Mouse (Mus musculus) heart, postnatal 0 days (tissue): ENCODE data around the gene Srprb. TPM values are rescaled to one million over a fixed set of nuclear protein-coding genes. Genes with fewer than 3 reads are reported as not detected.
A peak's percentile ranks its signal among the peaks of the same experiment; 100 is the strongest.

Experiments used
- ATAC-seq: fragments of 200-750 bp; cut with Nextera tagmentation; 2 replicates; pipeline ENCODE4 v1.8.0; 2017; ENCODE audit warnings: low read depth, moderate number of reproducible peaks, moderate library complexity; ENCODE audit not compliant: insufficient read depth
- DNase-seq: peaks from one replicate; pipeline ENCODE4 v3.0.0-alpha.2; 2016; ENCODE audit warnings: low spot score
- H3K27ac ChIP-seq: fragments of 300-500 bp; sonication (generic); 2 replicates; pipeline ENCODE4 v1.5.1; 2014; ENCODE audit warnings: low read depth, mild to moderate bottlenecking
- H3K27me3 ChIP-seq: fragments of 300-500 bp; sonication (generic); 2 replicates; pipeline ENCODE4 v1.6.1; 2014; ENCODE audit warnings: low read length, mixed read lengths; ENCODE audit not compliant: control insufficient read depth, insufficient read depth
- H3K36me3 ChIP-seq: fragments of 300-500 bp; sonication (generic); replicated peaks from 2 replicates; pipeline ENCODE4 v1.6.1; 2014; ENCODE audit warnings: low read length, mixed read lengths; ENCODE audit not compliant: control insufficient read depth, insufficient read depth
- H3K4me1 ChIP-seq: fragments of 300-500 bp; sonication (generic); 2 replicates; pipeline ENCODE4 v1.6.1; 2014; ENCODE audit warnings: antibody characterized with exemption; ENCODE audit not compliant: control insufficient read depth, insufficient read depth
- H3K4me2 ChIP-seq: fragments of 300-500 bp; sonication (generic); 2 replicates; pipeline ENCODE4 v1.6.1; 2014; ENCODE audit warnings: low read depth, mild to moderate bottlenecking, low read length, moderate library complexity
- H3K4me3 ChIP-seq: fragments of 300-500 bp; sonication (generic); 2 replicates; pipeline ENCODE4 v1.5.1; 2014; ENCODE audit warnings: low read depth, low read length
- H3K9ac ChIP-seq: fragments of 300-500 bp; sonication (generic); replicated peaks from 2 replicates; pipeline ENCODE4 v1.6.1; 2014; ENCODE audit warnings: low read depth, low read length, mixed read lengths
- H3K9me3 ChIP-seq: fragments of 300-500 bp; sonication (generic); replicated peaks from 2 replicates; pipeline ENCODE4 v1.6.1; 2016; ENCODE audit warnings: low read length; ENCODE audit not compliant: control insufficient read depth
- CTCF ChIP-seq: IDR thresholded peaks from 2 replicates; pipeline ENCODE4 v1.5.1; 2016; ENCODE audit warnings: antibody characterized with exemption, control low read depth, low read depth
- EP300 ChIP-seq: IDR thresholded peaks from 2 replicates; pipeline ENCODE4 v1.6.1; 2016; ENCODE audit warnings: antibody characterized with exemption, low read depth
- WGBS: fragments of 180-500 bp; shearing (Covaris S2); extraction: QIAGEN DNeasy Blood & Tissue Kit; methylation state at CpG from one replicate; pipeline ENCODE4 v1.1.7; 2014; 5-methylcytosine and 5-hydroxymethylcytosine counted together
- polyA plus RNA-seq: library from polyadenylated mRNA; unstranded; fragments of >200 nt; fragmentation: Nextera tagmentation; extraction: Ambion mirVana; gene quantifications from 2 replicates; pipeline ENCODE4 v1.2.1, GENCODE M21; 2015
- total RNA-seq: library from RNA; depleted of rRNA; stranded (reverse); fragments of >200 nt; gene quantifications from 2 replicates; pipeline ENCODE4 v1.2.3, GENCODE M21; 2014; ENCODE audit warnings: low replicate concordance; rRNA removed

Srprb gene
- total and polyA plus RNA-seq, 2 experiments from 2014 or later, result 29.4 to 35.6 TPM

DNA sequence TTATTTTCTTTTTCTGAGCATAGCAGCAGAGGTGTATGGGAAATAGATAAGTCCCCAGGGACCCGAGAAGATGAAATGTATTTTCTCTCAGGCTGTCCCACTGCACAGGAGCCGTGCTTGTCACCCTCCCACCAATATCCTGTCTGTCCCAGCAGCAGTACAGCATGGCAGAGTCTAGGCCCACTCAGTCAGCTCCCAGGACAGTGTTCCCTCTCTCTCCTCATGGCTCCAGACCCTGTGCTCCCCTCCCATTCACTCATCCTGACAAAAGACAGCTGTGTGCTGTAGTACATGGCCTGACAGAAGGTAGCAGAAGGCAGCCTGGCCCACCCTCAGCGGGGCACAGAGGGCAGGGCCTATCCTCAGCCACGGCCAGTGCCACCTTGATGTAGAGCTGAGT lies 58.1 kb downstream of the Srprb start:
- Histone ChIP-seq H3K4me2 (no peak overlapping the region), H3K4me3 (no peak overlapping the region), H3K9me3 (no peaks in the 10 kb centered on the region), H3K9ac (no peak overlapping the region), H3K27ac (no peak overlapping the region), H3K36me3 (no peaks in the 10 kb centered on the region), H3K27me3 (no peaks in the 10 kb centered on the region), H3K4me1 (no peaks in the 10 kb centered on the region)
- DNase-seq (no peak), ATAC-seq (no peak)
- 46% methylated on average over 4 of the region's 4 CpGs for WGBS
- no peak for TF ChIP-seq EP300
- TF ChIP-seq CTCF, result no peak

- no peak overlapping the region for H3K4me3 ChIP-seq
- 45% methylated on average over 7 of the region's 7 CpGs for WGBS
- TF ChIP-seq EP300, result no peak
- TF ChIP-seq CTCF, result no peak
- no peak overlapping the region for H3K4me2 ChIP-seq
- H3K36me3 ChIP-seq, result no peaks in the 10 kb centered on the region
- H3K4me1 ChIP-seq, result peaks cover 5% of the 10 kb centered on the region; the same call in 1 of the 2 replicates
- H3K9ac ChIP-seq, result no peak overlapping the region
- peak; percentile 61 for DNase-seq
- no peaks in the 10 kb centered on the region for H3K9me3 ChIP-seq
- ATAC-seq, result peak; percentile 74
- H3K27me3 ChIP-seq, result no peaks in the 10 kb centered on the region
- H3K27ac ChIP-seq, result 0 out of 2 replicates have a peak overlapping the region, but pooled peaks have one; percentile 46
These were observed 60.7 kb downstream of the Srprb start for GRCm38 (mm10) chr9:103141266-103141665.

- H3K9ac ChIP-seq, result no peak overlapping the region
These were observed 61.6 kb downstream of the Srprb start for GRCm38 (mm10) chr9:103140384-103140783.

GRCm38 (mm10) chr9:103139481-103139880 lies 62.5 kb downstream of the Srprb start:
- Histone ChIP-seq H3K27ac (no peak overlapping the region), H3K4me1 (peaks cover 5% of the 10 kb centered on the region; the same call in 1 of the 2 replicates), H3K4me3 (no peak overlapping the region), H3K36me3 (no peaks in the 10 kb centered on the region), H3K27me3 (no peaks in the 10 kb centered on the region), H3K4me2 (no peak overlapping the region), H3K9ac (no peak overlapping the region), H3K9me3 (no peaks in the 10 kb centered on the region)
- no peak for DNase-seq
- TF ChIP-seq EP300 (no peak), CTCF (no peak)
- no peak for ATAC-seq
- 65% methylated on average over 6 of the region's 6 CpGs for WGBS

More at GRCm38 (mm10) chr9:103140384-103140783, 61.6 kb downstream of the Srprb start:
- Histone ChIP-seq H3K9me3 (no peaks in the 10 kb centered on the region), H3K27ac (no peak overlapping the region), H3K4me1 (peaks cover 5% of the 10 kb centered on the region; the same call in 1 of the 2 replicates), H3K27me3 (no peaks in the 10 kb centered on the region), H3K36me3 (no peaks in the 10 kb centered on the region), H3K4me3 (no peak overlapping the region), H3K4me2 (no peak overlapping the region)
- WGBS, result 82% methylated on average over 6 of the region's 6 CpGs
- ATAC-seq (no peak), DNase-seq (no peak)
- TF ChIP-seq CTCF (no peak), EP300 (no peak)

Other genes starting within 250 kb of the Srprb start
- 10.2 and 15.1 TPM in 2 replicates for gene Slco2a1, start 213.4 kb downstream of the Srprb start, total RNA-seq
- 5.2 and 5.7 TPM in 2 replicates for gene Slco2a1, start 213.4 kb downstream of the Srprb start, polyA plus RNA-seq
- gene Rab6b, start 90.3 kb downstream of the Srprb start, total RNA-seq, result 1.7 and 1.9 TPM in 2 replicates
- 1.9 and 2.1 TPM in 2 replicates for gene Rab6b, start 90.3 kb downstream of the Srprb start, polyA plus RNA-seq
- 3.0 TPM in 1 of 2 replicates, not detected in the other for gene Gm20425, start 28.2 kb upstream of the Srprb start, total RNA-seq
- 3.9 and 4.2 TPM in 2 replicates for gene Gm20425, start 28.2 kb upstream of the Srprb start, polyA plus RNA-seq
- 38.5 and 110 TPM in 2 replicates for gene Trf, start 28.3 kb upstream of the Srprb start, total RNA-seq
- 27.9 and 39.0 TPM in 2 replicates for gene Trf, start 28.3 kb upstream of the Srprb start, polyA plus RNA-seq
- not detected in 2 replicates for gene 1300017J02Rik, start 102.9 kb upstream of the Srprb start, total RNA-seq
- 1.3 and 1.4 TPM in 2 replicates for gene 1300017J02Rik, start 102.9 kb upstream of the Srprb start, polyA plus RNA-seq
- 29.7 and 33.9 TPM in 2 replicates for gene Topbp1, start 103.1 kb upstream of the Srprb start, total RNA-seq
- gene Topbp1, start 103.1 kb upstream of the Srprb start, polyA plus RNA-seq, result 14.2 and 15.0 TPM in 2 replicates
- gene Cdv3, start 163.7 kb upstream of the Srprb start, total RNA-seq, result 81.1 and 152 TPM in 2 replicates
- gene Cdv3, start 163.7 kb upstream of the Srprb start, polyA plus RNA-seq, result 55.7 and 63.0 TPM in 2 replicates